Mouse (Mus musculus) thymus, adult 2 months (tissue): ENCODE measurements around the gene Mfn2.

Experiments
- CTCF ChIP-seq: fragments of 200-500 bp; IDR thresholded peaks from 2 replicates; pipeline ENCODE4 v1.5.1; 2012; ENCODE audit warnings: mild to moderate bottlenecking, control low read depth, low read length, moderate library complexity, borderline replicate concordance; ENCODE audit not compliant: control insufficient read depth, poor library complexity, insufficient read depth; ENCODE audit errors: extremely low read depth
- POLR2A ChIP-seq: fragments of 200-500 bp; IDR thresholded peaks from 2 replicates; pipeline ENCODE4 v1.6.1; 2012; ENCODE audit warnings: mild to moderate bottlenecking, low read length, control low read depth, moderate library complexity; ENCODE audit not compliant: control insufficient read depth, poor library complexity, insufficient read depth; ENCODE audit errors: extremely low read depth

GRCm38 (mm10) chr4:147935904-147936303 is 31.4 kb upstream of the Mfn2 start:
- no peak for TF ChIP-seq POLR2A
- TF ChIP-seq CTCF, result no peak
